Mouse (Mus musculus) kidney, adult 11 months (tissue): ENCODE measurements at regions not wholly inside any gene's neighbourhood (a gene's known extent, or its start where the extent isn't known, plus 50 kb on each side); places are given as distances from the start of the nearest gene placed in this dataset.

Experiments used
- DNase-seq: peaks from one replicate; pipeline ENCODE4 v3.0.0; 2022

- no peak for DNase-seq
Observed at GRCm38 (mm10) chr2:79086857-79087578, 168.2 kb upstream of the Itga4 start.

DNA sequence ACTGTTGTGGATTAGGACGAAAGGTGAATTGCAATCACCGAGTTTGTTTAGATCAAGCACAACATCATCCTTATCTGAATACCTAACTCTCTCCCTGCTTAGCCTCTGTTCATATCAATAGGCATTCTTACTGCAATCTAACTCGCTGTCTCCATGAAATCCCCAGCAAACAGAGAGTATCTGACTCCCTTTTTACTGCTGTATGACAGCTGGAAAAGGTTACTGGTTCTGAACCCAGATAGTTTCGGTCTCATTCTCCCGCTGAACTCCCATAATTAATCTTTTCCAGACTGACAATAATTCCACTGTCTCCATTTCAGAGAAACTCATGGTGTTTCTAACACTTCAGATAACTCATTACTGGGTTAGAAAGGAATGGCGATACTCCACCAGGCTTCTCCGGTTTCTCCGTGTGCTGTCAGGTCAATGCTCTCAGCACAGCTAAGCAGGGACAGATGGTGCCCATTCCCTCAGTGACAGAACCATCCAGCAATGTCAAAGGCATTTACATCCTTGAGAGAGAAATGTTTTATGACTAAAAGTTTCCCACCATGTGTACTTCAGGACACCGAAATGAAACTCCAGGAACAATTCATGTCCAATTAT is 167.5 kb upstream of the Itga4 start:
- DNase-seq = peak; percentile 1

- no peak for DNase-seq
Observed at GRCm38 (mm10) chr2:79090273-79090672, 165.0 kb upstream of the Itga4 start.

DNA sequence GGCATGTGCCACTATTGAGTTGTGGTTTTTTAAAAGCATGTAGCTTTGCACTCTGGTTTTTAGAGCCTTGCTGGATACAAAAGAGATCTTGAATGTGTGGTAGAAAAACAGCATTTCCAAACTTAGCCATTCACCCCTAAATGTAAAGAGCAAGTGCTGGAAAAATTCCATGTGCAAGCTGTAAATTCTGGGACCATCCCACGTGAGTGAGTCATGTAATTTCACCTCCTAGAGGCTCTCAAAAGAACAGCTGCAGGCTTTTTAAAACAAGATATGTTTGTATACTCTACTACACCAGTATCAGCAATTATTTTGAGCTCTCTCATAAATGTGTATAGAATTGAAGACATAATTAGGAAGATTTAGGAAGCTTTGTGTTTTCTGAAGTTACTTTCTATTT is 160.9 kb upstream of the Itga4 start:
- no peak for DNase-seq

- DNase-seq = no peak
Observed at GRCm38 (mm10) chr2:79096532-79097251, 158.5 kb upstream of the Itga4 start.

GRCm38 (mm10) chr2:79099601-79100000 is 155.6 kb upstream of the Itga4 start:
- no peak for DNase-seq

DNA sequence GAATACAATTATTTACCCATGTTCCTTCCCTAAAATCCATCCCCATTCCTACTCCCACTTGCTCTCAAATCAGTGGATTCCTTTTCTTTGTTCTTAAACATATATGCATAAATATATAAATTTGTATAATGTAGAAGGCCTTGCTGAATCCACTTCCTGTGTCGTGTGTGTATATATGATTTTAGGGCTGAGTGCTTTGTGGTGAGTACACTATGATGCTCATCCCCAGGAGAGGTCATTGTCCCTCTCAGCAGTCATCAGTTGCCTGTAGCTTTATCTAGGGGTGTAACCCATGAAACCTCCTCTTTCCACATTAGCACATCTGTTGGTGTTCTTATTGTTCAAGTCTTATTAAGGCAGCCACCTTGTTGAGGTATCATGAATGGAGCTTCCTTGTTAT is 143.6 kb upstream of the Itga4 start:
- no peak for DNase-seq

GRCm38 (mm10) chr2:79112076-79112475 is 143.2 kb upstream of the Itga4 start:
- DNase-seq = no peak

- no peak for DNase-seq
Observed at GRCm38 (mm10) chr2:79120610-79121345, 134.4 kb upstream of the Itga4 start.

DNA sequence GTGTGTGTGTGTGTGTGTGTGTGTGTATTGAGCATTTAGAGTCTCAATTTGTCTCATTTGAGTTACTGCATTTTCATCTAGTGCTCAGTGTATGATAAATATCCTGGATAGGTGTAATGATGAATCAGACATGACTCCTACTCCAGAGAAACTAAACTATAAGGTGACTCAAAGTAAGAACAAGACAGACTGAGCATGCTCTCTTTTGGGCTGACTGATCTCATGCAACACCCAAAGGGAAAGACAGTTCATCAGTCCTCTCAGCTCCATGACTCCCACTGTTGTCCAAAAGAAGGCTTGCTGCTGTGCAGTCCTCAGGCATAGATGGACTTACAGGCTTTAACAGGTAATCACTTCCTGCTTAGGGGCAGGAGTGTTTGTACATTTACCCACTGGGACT is 132.7 kb upstream of the Itga4 start:
- no peak for DNase-seq

GRCm38 (mm10) chr2:79124272-79124976 is 130.8 kb upstream of the Itga4 start:
- no peak for DNase-seq

GRCm38 (mm10) chr2:79126170-79126879 is 128.9 kb upstream of the Itga4 start:
- no peak for DNase-seq

GRCm38 (mm10) chr2:79126996-79127741 is 128.1 kb upstream of the Itga4 start:
- DNase-seq = no peak

- DNase-seq = no peak
Observed at GRCm38 (mm10) chr2:79127822-79128221, 127.4 kb upstream of the Itga4 start.

GRCm38 (mm10) chr2:79130660-79131059 is 124.6 kb upstream of the Itga4 start:
- no peak for DNase-seq

GRCm38 (mm10) chr2:79131235-79131634 is 124.0 kb upstream of the Itga4 start:
- no peak for DNase-seq

DNA sequence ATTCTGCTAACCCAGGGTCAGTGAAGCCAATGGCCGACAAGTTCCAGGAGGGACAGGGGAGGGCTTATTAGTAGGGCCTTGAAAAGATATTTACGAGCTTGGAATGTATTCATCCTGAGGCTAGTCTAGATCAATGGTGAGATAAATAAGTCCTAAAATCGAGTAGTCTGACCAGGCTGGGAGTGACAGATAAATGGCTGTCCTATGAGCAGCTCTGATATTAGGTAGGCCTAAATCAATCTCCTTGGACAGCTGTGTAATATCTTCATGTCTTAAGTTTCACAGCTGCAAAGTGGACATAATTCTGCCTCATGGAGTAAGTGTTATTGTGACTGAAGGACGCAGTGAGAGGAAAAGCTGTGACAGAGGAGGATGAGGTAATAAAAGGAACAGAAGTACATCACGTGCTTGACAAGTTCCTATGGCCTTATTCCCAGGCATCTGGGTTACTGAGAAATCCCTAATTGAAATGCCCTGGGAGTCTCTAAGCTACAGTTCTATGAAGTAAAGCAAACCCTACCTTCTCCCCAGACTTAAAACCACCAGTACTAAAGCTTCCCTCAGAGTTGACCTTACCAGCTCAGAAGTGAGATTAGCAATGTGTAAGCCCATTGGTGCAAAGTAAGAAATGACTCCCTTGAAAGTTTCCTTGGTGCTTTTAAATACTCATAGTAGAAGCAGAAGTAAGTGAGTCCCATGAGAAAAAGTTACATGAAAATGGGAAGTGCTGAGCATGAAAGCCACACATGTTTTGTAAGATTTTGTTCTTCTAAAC is 123.3 kb upstream of the Itga4 start:
- no peak for DNase-seq

DNA sequence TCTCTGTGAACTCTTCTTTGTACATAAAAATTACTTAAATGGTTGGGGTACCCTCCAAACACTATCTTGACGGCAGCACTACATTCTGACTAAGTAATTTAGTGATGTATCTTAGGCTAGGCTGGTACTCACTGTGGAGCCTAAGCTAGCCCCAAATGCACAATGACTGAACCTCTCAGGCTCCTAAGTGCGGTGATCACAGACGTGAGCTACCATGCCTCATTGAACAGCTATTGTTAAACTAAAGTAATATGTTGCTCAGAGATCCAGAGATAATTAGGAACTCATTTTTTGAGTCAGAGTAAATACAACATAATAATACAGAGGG is 122.7 kb upstream of the Itga4 start:
- DNase-seq = no peak

GRCm38 (mm10) chr2:79134281-79134680 is 120.9 kb upstream of the Itga4 start:
- DNase-seq = no peak

- no peak for DNase-seq
Observed at GRCm38 (mm10) chr2:79135986-79136385, 119.2 kb upstream of the Itga4 start.
